ENCODE assay signal across 8 mouse cellular contexts in the genomic region with DNA sequence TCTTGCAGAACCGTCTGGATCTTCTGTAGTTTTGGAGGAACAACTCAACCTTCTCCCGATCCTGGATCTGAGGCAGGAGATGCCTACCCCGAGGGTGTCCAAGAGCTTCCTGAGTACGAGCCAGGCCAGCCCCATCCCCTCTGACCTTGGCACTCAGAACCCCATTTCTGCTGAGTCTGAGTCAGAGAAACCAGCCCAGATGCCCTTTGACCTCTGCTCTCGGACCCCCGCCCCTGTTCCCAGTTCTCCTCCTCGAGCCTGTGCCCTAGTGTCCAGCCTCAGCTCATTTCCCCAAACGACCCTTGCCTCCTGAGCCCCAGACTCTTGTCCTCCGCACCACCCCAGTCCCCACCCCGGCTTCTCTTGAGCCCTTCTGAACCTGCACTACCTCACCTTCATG. TPM values are rescaled to one million over a fixed set of nuclear protein-coding genes. Genes with fewer than 3 reads are reported as not detected.
DNase-seq lines count a peak whose midpoint lies in the region; ATAC-seq and TF ChIP-seq lines count a peak whose summit lies in the region.

No protein-coding gene starts in this region.

- ATAC-seq in erythroblast, adult 5-6 weeks (replicated peaks; ENCODE audit: low FRiP score, poor library complexity, severe bottlenecking) = no peak
- peak; percentile 9; the same call in 1 of the 2 replicates for ATAC-seq in hindbrain, embryonic 16.5 days
- ATAC-seq in liver, embryonic 16.5 days (ENCODE audit: low read depth) = no peak
- no peak; the same call in 1 of the 2 replicates for ATAC-seq in monocyte, adult 5-6 weeks (replicated peaks; ENCODE audit: insufficient number of reproducible peaks, low FRiP score, low TSS enrichment, poor library complexity, severe bottlenecking)

- peaks cover 21% of the 10 kb centered on the region for H3K4me1 ChIP-seq in erythroblast, embryonic 14.5 days (ENCODE audit: control insufficient read depth)
- H3K4me1 ChIP-seq in ES-E14 (ENCODE audit: control insufficient read depth in 2 of 2, insufficient read depth in 2 of 2, low read length in 2 of 2, poor library complexity in 1 of 2) = peaks cover 0 to 2% of the 10 kb centered on the region in 2 experiments; a peak in 1 of 4 replicates
- peaks cover 11% of the 10 kb centered on the region for H3K4me1 ChIP-seq in hindbrain, embryonic 16.5 days (ENCODE audit: control insufficient read depth, insufficient read depth, low read depth, low read length)
- H3K4me1 ChIP-seq in liver, embryonic 16.5 days (ENCODE audit: control insufficient read depth, low read depth, low read length) = peaks cover 11% of the 10 kb centered on the region

- H3K9me3 ChIP-seq in erythroblast, embryonic 14.5 days (ENCODE audit: control insufficient read depth, low read length) = no peaks in the 10 kb centered on the region
- H3K9me3 ChIP-seq in ES-E14 (ENCODE audit: control insufficient read depth, insufficient read depth, low read depth, low read length) = no peaks in the 10 kb centered on the region
- H3K9me3 ChIP-seq in hindbrain, embryonic 16.5 days (ENCODE audit: control insufficient read depth, low read length) = no peaks in the 10 kb centered on the region
- H3K9me3 ChIP-seq in liver, embryonic 16.5 days (replicated peaks; ENCODE audit: control insufficient read depth, low read length) = no peaks in the 10 kb centered on the region

- no peak overlapping the region for H3K27ac ChIP-seq in ES-E14 (ENCODE audit: insufficient read depth, low read depth, low read length, poor library complexity, severe bottlenecking)
- H3K27ac ChIP-seq in hindbrain, embryonic 16.5 days (ENCODE audit: low read depth, low read length) = no peak overlapping the region
- no peak overlapping the region for H3K27ac ChIP-seq in liver, embryonic 16.5 days (ENCODE audit: low read length)

- WGBS in hindbrain, embryonic 16.5 days = 32% methylated on average over 10 of the region's 10 CpGs
- WGBS in liver, embryonic 16.5 days (ENCODE audit: insufficient replicate concordance) = 39% methylated on average over 10 of the region's 10 CpGs

- H3K36me3 ChIP-seq in erythroblast, embryonic 14.5 days (ENCODE audit: control insufficient read depth) = peaks cover 20% of the 10 kb centered on the region
- H3K36me3 ChIP-seq in ES-E14 (ENCODE audit: control insufficient read depth, insufficient read depth, low read length, poor library complexity, severe bottlenecking) = 0 out of 2 replicates have a peak, but pooled peaks cover 4% of the 10 kb centered on the region
- peaks cover 22% of the 10 kb centered on the region for H3K36me3 ChIP-seq in hindbrain, embryonic 16.5 days (ENCODE audit: control insufficient read depth, insufficient read depth, low read length)
- no peaks in the 10 kb centered on the region for H3K36me3 ChIP-seq in liver, embryonic 16.5 days (ENCODE audit: control insufficient read depth, insufficient read depth)

- peak overlapping the region; percentile 96 for H3K4me2 ChIP-seq in hindbrain, embryonic 16.5 days (ENCODE audit: low read length)
- H3K4me2 ChIP-seq in liver, embryonic 16.5 days (ENCODE audit: low read depth, low read length) = peak overlapping the region; percentile 99

- no peak overlapping the region for H3K9ac ChIP-seq in ES-E14 (ENCODE audit: insufficient read depth, low read depth, low read length, poor library complexity, severe bottlenecking)
- peak overlapping the region; percentile 83 for H3K9ac ChIP-seq in hindbrain, embryonic 16.5 days (ENCODE audit: low read depth, low read length)
- H3K9ac ChIP-seq in liver, embryonic 16.5 days (ENCODE audit: low read depth, low read length) = peak overlapping the region; percentile 75; the same call in 1 of the 2 replicates

- peak overlapping the region; percentile 81 for H3K4me3 ChIP-seq in erythroblast, embryonic 14.5 days (replicated peaks)
- peak overlapping the region; percentile 83 to 100 for H3K4me3 ChIP-seq in ES-E14 (ENCODE audit: insufficient read depth in 1 of 2, low read depth in 1 of 2, low read length in 2 of 2, poor library complexity in 1 of 2, severe bottlenecking in 1 of 2)
- H3K4me3 ChIP-seq in hindbrain, embryonic 16.5 days (ENCODE audit: low read length) = peak overlapping the region; percentile 74
- peak overlapping the region; percentile 79 for H3K4me3 ChIP-seq in liver, embryonic 16.5 days (ENCODE audit: low read depth, low read length)

- no peak for DNase-seq in ES-E14 (ENCODE audit: low read depth, low spot score)
- no peak for DNase-seq in adrenal gland, adult 8-10 months
- DNase-seq in cerebellum, adult 18-20 months = no peak

- no peaks in the 10 kb centered on the region; the same call in 1 of the 2 replicates for H3K27me3 ChIP-seq in erythroblast, embryonic 14.5 days (ENCODE audit: control insufficient read depth)
- H3K27me3 ChIP-seq in hindbrain, embryonic 16.5 days (replicated peaks; ENCODE audit: control insufficient read depth, insufficient read depth, low read length) = no peaks in the 10 kb centered on the region
- H3K27me3 ChIP-seq in liver, embryonic 16.5 days (ENCODE audit: control insufficient read depth, insufficient read depth, low read depth, low read length) = peaks cover 3% of the 10 kb centered on the region

- in situ Hi-C loops in ES-E14 (cut with MboI; ENCODE audit: low sequenced_read_pairs in 2 of 2, unreplicated experiment in 2 of 2) = no loop called here

TF ChIP-seq in ES-E14, 5 proteins besides CTCF, POLR2A, EP300 and RAD21:
- TF ChIP-seq ZC3H11A (IDR thresholded peaks at IDR 0.05; ENCODE audit: borderline replicate concordance, low read depth, low read length) = no peak
- no peak for TF ChIP-seq MAFK (IDR thresholded peaks at IDR 0.05; ENCODE audit: insufficient read depth, low read depth, low read length)
- no peak for TF ChIP-seq CHD2 (IDR thresholded peaks at IDR 0.05; ENCODE audit: low read depth, low read length)
- no peak for TF ChIP-seq HCFC1 (IDR thresholded peaks at IDR 0.05; ENCODE audit: borderline replicate concordance, insufficient read depth, low read length)
- no peak for TF ChIP-seq ZNF384 (IDR thresholded peaks at IDR 0.05; ENCODE audit: low read depth, low read length)

RNA-seq across cellular contexts. Expression of gene Spag4, which starts 1.2 kb away (rescaled TPM):
- polyA plus RNA-seq in erythroblast, embryonic 14.5 days (2012) = 0.08 and 0.09 TPM in 2 replicates
- total RNA-seq in erythroblast, adult 5-6 weeks (2015; ENCODE audit: low replicate concordance) = not detected in 2 replicates
- not detected in 2 replicates for total RNA-seq in erythroblast, adult 5-6 weeks (2017; ENCODE audit: low replicate concordance)
- total RNA-seq in ES-E14 (2012; rRNA removed) = 1.9 and 2.6 TPM in 2 replicates
- 7.7 and 9.6 TPM in 2 replicates for polyA plus RNA-seq in hindbrain, embryonic 16.5 days (2015; fragmentation: Nextera tagmentation; extraction: Ambion mirVana)
- polyA plus RNA-seq in liver, embryonic 16.5 days (2015; fragmentation: Nextera tagmentation; extraction: Ambion mirVana) = 0.54 and 0.72 TPM in 2 replicates
- total RNA-seq in adrenal gland, adult 8-10 months (2022) = 1 to 10 TPM; 2.2 to 7.1 (median 4.4) TPM
- total RNA-seq in monocyte, adult 5-6 weeks (2017) = 0.29 to 2.2 TPM (median 1.9 TPM) in 3 replicates

RNA-seq across cellular contexts. Expression of gene Fer1l4, which starts 13.4 kb away (rescaled TPM):
- polyA plus RNA-seq in erythroblast, embryonic 14.5 days (2012) = not detected in 2 replicates
- total RNA-seq in erythroblast, adult 5-6 weeks (2015; ENCODE audit: low replicate concordance) = not detected in 2 replicates
- total RNA-seq in erythroblast, adult 5-6 weeks (2017; ENCODE audit: low replicate concordance) = not detected in 2 replicates
- 0.22 and 0.26 TPM in 2 replicates for total RNA-seq in ES-E14 (2012; rRNA removed)
- polyA plus RNA-seq in hindbrain, embryonic 16.5 days (2015; fragmentation: Nextera tagmentation; extraction: Ambion mirVana) = not detected in 2 replicates
- polyA plus RNA-seq in liver, embryonic 16.5 days (2015; fragmentation: Nextera tagmentation; extraction: Ambion mirVana) = not detected in 2 replicates
- total RNA-seq in adrenal gland, adult 8-10 months (2022) = not detected
- total RNA-seq in monocyte, adult 5-6 weeks (2017) = not detected in 3 replicates

RNA-seq across cellular contexts. Expression of gene Cpne1, which starts 45.6 kb away (rescaled TPM):
- polyA plus RNA-seq in erythroblast, embryonic 14.5 days (2012) = 1.1 and 2.0 TPM in 2 replicates
- total RNA-seq in erythroblast, adult 5-6 weeks (2015; ENCODE audit: low replicate concordance) = 13.2 and 13.6 TPM in 2 replicates
- 6.4 and 16.7 TPM in 2 replicates for total RNA-seq in erythroblast, adult 5-6 weeks (2017; ENCODE audit: low replicate concordance)
- 42.8 and 66.1 TPM in 2 replicates for total RNA-seq in ES-E14 (2012; rRNA removed)
- 27.8 and 28.3 TPM in 2 replicates for polyA plus RNA-seq in hindbrain, embryonic 16.5 days (2015; fragmentation: Nextera tagmentation; extraction: Ambion mirVana)
- 19.4 and 22.6 TPM in 2 replicates for polyA plus RNA-seq in liver, embryonic 16.5 days (2015; fragmentation: Nextera tagmentation; extraction: Ambion mirVana)
- 10 to 100 TPM; 45.5 to 63.4 (median 53.0) TPM for total RNA-seq in adrenal gland, adult 8-10 months (2022)
- 33.8 to 71.0 TPM (median 55.8 TPM) in 3 replicates for total RNA-seq in monocyte, adult 5-6 weeks (2017)

RNA-seq across cellular contexts. Expression of gene Rbm12, which starts 45.7 kb away (rescaled TPM):
- polyA plus RNA-seq in erythroblast, embryonic 14.5 days (2012) = 0.28 and 0.31 TPM in 2 replicates
- 21.1 and 22.7 TPM in 2 replicates for total RNA-seq in erythroblast, adult 5-6 weeks (2015; ENCODE audit: low replicate concordance)
- total RNA-seq in erythroblast, adult 5-6 weeks (2017; ENCODE audit: low replicate concordance) = 8.8 and 9.5 TPM in 2 replicates
- 21.8 and 22.1 TPM in 2 replicates for total RNA-seq in ES-E14 (2012; rRNA removed)
- polyA plus RNA-seq in hindbrain, embryonic 16.5 days (2015; fragmentation: Nextera tagmentation; extraction: Ambion mirVana) = 19.3 and 27.6 TPM in 2 replicates
- polyA plus RNA-seq in liver, embryonic 16.5 days (2015; fragmentation: Nextera tagmentation; extraction: Ambion mirVana) = 7.8 and 8.9 TPM in 2 replicates
- total RNA-seq in adrenal gland, adult 8-10 months (2022) = 10 to 100 TPM; 18.9 to 39.2 (median 28.6) TPM
- total RNA-seq in monocyte, adult 5-6 weeks (2017) = 11.0 to 22.7 TPM (median 13.0 TPM) in 3 replicates

RNA-seq across cellular contexts. Expression of gene Ergic3, which starts 58.3 kb away (rescaled TPM):
- 7.3 and 7.5 TPM in 2 replicates for polyA plus RNA-seq in erythroblast, embryonic 14.5 days (2012)
- 52.0 and 98.0 TPM in 2 replicates for total RNA-seq in erythroblast, adult 5-6 weeks (2015; ENCODE audit: low replicate concordance)
- total RNA-seq in erythroblast, adult 5-6 weeks (2017; ENCODE audit: low replicate concordance) = 11.4 and 17.8 TPM in 2 replicates
- 134 and 213 TPM in 2 replicates for total RNA-seq in ES-E14 (2012; rRNA removed)
- polyA plus RNA-seq in hindbrain, embryonic 16.5 days (2015; fragmentation: Nextera tagmentation; extraction: Ambion mirVana) = 479 and 492 TPM in 2 replicates
- polyA plus RNA-seq in liver, embryonic 16.5 days (2015; fragmentation: Nextera tagmentation; extraction: Ambion mirVana) = 93.2 and 93.9 TPM in 2 replicates
- 100 to 1,000 TPM; 207 to 250 (median 232) TPM for total RNA-seq in adrenal gland, adult 8-10 months (2022)
- total RNA-seq in monocyte, adult 5-6 weeks (2017) = 57.6 to 77.8 TPM (median 66.2 TPM) in 3 replicates
